Mouse (Mus musculus) midbrain, postnatal 0 days (tissue): ENCODE data around the gene Il21. TPM values are rescaled to one million over a fixed set of nuclear protein-coding genes. Genes with fewer than 3 reads are reported as not detected.

Experiments used
- ATAC-seq: fragments of 200-750 bp; cut with Nextera tagmentation; 2 replicates; pipeline ENCODE4 v1.8.0; 2017; ENCODE audit warnings: moderate number of reproducible peaks, mild to moderate bottlenecking, moderate TSS enrichment, moderate library complexity; ENCODE audit not compliant: low FRiP score
- DNase-seq: peaks from one replicate; pipeline ENCODE4 v3.0.0-alpha.2; 2015; ENCODE audit warnings: low spot score
- H3K27ac ChIP-seq: fragments of 300-500 bp; sonication (generic); 2 replicates; pipeline ENCODE4 v1.5.1; 2014; ENCODE audit warnings: low read depth, mild to moderate bottlenecking, low read length, mixed read lengths
- H3K27me3 ChIP-seq: fragments of 300-500 bp; sonication (generic); 2 replicates; pipeline ENCODE4 v1.6.1; 2014; ENCODE audit warnings: low read length, control low read depth, mixed read lengths; ENCODE audit not compliant: insufficient read depth
- H3K36me3 ChIP-seq: fragments of 300-500 bp; sonication (generic); 2 replicates; pipeline ENCODE4 v1.6.1; 2014; ENCODE audit warnings: low read length, control low read depth, mixed read lengths; ENCODE audit not compliant: insufficient read depth
- H3K4me1 ChIP-seq: fragments of 300-500 bp; sonication (generic); 2 replicates; pipeline ENCODE4 v1.6.1; 2014; ENCODE audit warnings: mild to moderate bottlenecking, control low read depth, antibody characterized with exemption, low read length, mixed read lengths; ENCODE audit not compliant: insufficient read depth
- H3K4me2 ChIP-seq: fragments of 300-500 bp; sonication (generic); 2 replicates; pipeline ENCODE4 v1.6.1; 2014; ENCODE audit warnings: low read depth, mild to moderate bottlenecking, low read length, mixed read lengths; ENCODE audit not compliant: poor library complexity, severe bottlenecking
- H3K4me3 ChIP-seq: fragments of 300-500 bp; sonication (generic); 2 replicates; pipeline ENCODE4 v1.5.1; 2014; ENCODE audit warnings: low read depth, mild to moderate bottlenecking, low read length, moderate library complexity
- H3K9ac ChIP-seq: fragments of 300-500 bp; sonication (generic); replicated peaks from 2 replicates; pipeline ENCODE4 v1.6.1; 2014; ENCODE audit warnings: mild to moderate bottlenecking, low read length, moderate library complexity, mixed read lengths; ENCODE audit not compliant: poor library complexity, severe bottlenecking
- H3K9me3 ChIP-seq: fragments of 300-500 bp; sonication (generic); 2 replicates; pipeline ENCODE4 v1.6.1; 2016; ENCODE audit warnings: low read length, control low read depth
- CTCF ChIP-seq: IDR thresholded peaks from 2 replicates; pipeline ENCODE4 v1.5.1; 2016; ENCODE audit warnings: antibody characterized with exemption, mild to moderate bottlenecking
- WGBS: fragments of 180-500 bp; shearing (Covaris S2); extraction: QIAGEN DNeasy Blood & Tissue Kit; methylation state at CpG from one replicate; pipeline ENCODE4 v1.1.7; 2014; 5-methylcytosine and 5-hydroxymethylcytosine counted together
- polyA plus RNA-seq: library from polyadenylated mRNA; unstranded; fragments of >200 nt; fragmentation: Nextera tagmentation; extraction: Ambion mirVana; gene quantifications from 2 replicates; pipeline ENCODE4 v1.2.1, GENCODE M21; 2015
- total RNA-seq: library from RNA; depleted of rRNA; stranded (reverse); fragments of >200 nt; gene quantifications from 2 replicates; pipeline ENCODE4 v1.2.3, GENCODE M21; 2014

The Il21 gene
- total and polyA plus RNA-seq, 2 experiments from 2014 or later: not detected

DNA sequence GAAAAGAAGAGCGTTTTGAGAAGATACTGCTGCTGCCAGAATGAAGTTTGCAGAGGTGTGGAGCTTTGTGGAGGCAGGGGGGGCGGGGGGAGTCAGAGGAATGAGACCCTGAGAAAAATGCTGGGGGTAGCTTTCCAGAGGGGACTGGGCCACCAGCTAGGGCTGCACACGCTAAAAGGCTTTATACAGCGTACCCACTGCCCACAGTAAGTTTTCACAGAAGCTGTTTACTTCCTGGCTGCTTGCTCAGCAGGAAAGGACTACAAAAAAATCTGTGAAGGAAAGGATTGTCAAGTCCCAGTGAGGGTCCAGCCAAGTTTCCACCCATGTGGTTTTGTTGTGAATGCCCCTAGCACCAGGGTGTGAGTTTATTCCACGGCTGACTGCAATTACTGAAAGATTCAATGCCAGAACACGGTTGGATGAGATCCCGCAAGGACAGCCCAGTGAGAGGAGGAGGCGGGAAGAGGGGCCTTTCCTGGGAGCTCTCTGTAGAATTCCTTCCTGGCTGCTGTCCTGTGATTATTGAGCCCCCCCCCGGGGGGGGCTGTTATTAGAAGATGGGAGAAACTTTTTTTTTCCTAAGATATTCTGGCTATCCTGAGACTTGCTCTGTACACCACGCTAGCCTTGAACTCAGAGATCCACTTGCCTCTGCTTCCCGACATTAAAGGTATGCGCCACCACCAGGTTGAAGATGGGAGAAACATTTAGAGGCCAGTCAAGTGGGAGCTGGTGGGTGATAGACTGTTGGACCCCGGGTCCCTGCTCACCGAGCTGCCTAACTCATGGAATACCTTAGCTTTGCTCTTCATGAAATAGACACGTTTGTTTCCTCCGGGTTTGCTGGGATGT, 49.8 kb downstream of the Il21 start:
- H3K27ac ChIP-seq: no peak overlapping the region
- no peaks in the 10 kb centered on the region for H3K9me3 ChIP-seq
- TF ChIP-seq CTCF: no peak
- no peak overlapping the region for H3K4me2 ChIP-seq
- H3K36me3 ChIP-seq: no peaks in the 10 kb centered on the region
- no peak overlapping the region for H3K9ac ChIP-seq
- no peak overlapping the region for H3K4me3 ChIP-seq
- ATAC-seq: peak; percentile 59; the same call in 1 of the 2 replicates
- peak; percentile 74 for DNase-seq
- WGBS: 33% methylated on average over 16 of the region's 16 CpGs
- no peaks in the 10 kb centered on the region for H3K27me3 ChIP-seq
- H3K4me1 ChIP-seq: no peaks in the 10 kb centered on the region

DNA sequence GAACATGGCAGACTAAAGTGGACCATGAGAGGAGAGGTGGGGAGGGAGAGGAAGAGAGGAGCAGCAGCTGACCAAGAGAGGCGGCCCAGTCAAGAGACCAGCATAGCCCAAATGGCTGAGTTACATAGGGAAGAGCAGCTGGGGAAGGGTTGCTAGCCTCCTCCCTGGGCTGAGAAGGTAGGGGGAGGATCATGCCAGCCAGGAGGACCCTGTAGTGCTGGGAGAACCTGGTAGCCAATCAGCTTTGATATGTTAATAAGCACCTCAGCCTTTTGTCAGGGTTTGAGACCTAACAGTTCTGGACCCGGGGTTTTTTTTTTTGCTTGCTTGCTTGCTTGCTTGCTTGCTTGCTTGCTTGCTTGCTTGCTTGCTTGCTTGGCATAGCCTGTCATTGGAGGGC, 51.4 kb downstream of the Il21 start:
- Histone ChIP-seq H3K27ac (no peak overlapping the region), H3K27me3 (no peaks in the 10 kb centered on the region), H3K9me3 (no peaks in the 10 kb centered on the region), H3K4me1 (no peaks in the 10 kb centered on the region), H3K4me2 (no peak overlapping the region), H3K9ac (no peak overlapping the region), H3K36me3 (no peaks in the 10 kb centered on the region), H3K4me3 (no peak overlapping the region)
- DNase-seq: no peak
- no peak for ATAC-seq
- WGBS: 28% methylated on average over 2 of the region's 2 CpGs
- no peak for TF ChIP-seq CTCF

DNA sequence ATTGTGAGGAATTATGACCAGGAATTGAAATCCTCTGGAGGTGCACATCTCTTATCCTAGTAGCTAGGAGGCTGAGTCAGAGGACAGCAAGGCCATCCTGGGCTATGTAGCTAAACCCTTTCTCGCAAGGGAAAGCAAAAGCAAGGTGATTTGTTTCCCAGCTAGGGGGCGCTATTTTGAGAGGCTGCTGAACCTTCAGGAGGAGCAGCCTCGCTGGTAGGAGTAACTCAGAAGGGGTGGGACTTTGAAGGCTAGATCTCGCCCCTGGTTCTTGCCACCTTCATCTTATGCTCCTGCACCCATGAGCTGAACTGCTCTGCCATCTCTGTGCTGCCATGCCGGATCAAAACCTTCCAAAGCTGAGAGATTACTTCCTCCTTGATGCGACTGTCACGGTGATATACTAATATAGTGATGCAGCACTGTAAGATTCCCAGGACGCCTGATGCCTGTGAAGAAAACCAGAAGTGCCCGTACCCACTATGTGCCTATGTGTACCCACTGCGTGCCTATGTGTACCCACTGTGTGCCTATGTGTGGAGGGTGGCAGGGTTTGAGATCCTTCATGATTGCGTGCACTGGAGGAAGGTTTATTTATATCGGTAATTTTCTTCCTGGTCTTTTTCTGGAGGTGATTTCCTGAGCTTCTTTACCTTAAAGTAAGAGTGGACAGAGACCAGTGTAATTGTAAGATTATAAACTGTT, 52.2 kb downstream of the Il21 start:
- H3K9me3 ChIP-seq: no peaks in the 10 kb centered on the region
- no peak overlapping the region for H3K4me3 ChIP-seq
- DNase-seq: no peak
- H3K36me3 ChIP-seq: no peaks in the 10 kb centered on the region
- no peak overlapping the region for H3K4me2 ChIP-seq
- TF ChIP-seq CTCF: peak; percentile 42
- H3K27ac ChIP-seq: no peak overlapping the region
- no peaks in the 10 kb centered on the region for H3K4me1 ChIP-seq
- ATAC-seq: no peak
- no peak overlapping the region for H3K9ac ChIP-seq
- H3K27me3 ChIP-seq: no peaks in the 10 kb centered on the region
- WGBS: 79% methylated on average over 12 of the region's 12 CpGs

DNA sequence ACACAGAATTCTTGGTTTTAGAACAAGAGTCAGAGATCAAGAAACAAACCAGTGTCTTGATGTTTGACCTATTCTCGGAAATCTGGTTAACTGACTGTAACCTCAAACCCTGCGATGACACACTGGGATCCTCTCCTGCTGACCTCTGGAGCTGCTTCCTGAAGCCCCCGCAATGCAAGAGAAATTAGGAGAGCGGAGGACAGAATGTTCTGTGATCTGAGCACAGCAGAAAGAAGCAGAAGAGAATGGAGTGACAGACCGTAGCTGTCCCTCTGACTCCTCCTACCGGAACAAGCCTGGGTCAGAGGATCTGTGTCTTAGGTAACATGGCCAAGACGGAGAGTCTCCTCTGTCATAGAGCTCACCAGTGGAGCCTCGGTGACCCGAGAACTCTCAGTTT, 53.0 kb downstream of the Il21 start:
- no peak overlapping the region for H3K4me2 ChIP-seq
- H3K4me1 ChIP-seq: no peaks in the 10 kb centered on the region
- DNase-seq: no peak
- H3K9me3 ChIP-seq: no peaks in the 10 kb centered on the region
- H3K9ac ChIP-seq: no peak overlapping the region
- no peak overlapping the region for H3K4me3 ChIP-seq
- H3K27ac ChIP-seq: no peak overlapping the region
- no peak for TF ChIP-seq CTCF
- no peaks in the 10 kb centered on the region for H3K36me3 ChIP-seq
- ATAC-seq: no peak
- WGBS: 93% methylated on average over 9 of the region's 9 CpGs
- no peaks in the 10 kb centered on the region for H3K27me3 ChIP-seq

DNA sequence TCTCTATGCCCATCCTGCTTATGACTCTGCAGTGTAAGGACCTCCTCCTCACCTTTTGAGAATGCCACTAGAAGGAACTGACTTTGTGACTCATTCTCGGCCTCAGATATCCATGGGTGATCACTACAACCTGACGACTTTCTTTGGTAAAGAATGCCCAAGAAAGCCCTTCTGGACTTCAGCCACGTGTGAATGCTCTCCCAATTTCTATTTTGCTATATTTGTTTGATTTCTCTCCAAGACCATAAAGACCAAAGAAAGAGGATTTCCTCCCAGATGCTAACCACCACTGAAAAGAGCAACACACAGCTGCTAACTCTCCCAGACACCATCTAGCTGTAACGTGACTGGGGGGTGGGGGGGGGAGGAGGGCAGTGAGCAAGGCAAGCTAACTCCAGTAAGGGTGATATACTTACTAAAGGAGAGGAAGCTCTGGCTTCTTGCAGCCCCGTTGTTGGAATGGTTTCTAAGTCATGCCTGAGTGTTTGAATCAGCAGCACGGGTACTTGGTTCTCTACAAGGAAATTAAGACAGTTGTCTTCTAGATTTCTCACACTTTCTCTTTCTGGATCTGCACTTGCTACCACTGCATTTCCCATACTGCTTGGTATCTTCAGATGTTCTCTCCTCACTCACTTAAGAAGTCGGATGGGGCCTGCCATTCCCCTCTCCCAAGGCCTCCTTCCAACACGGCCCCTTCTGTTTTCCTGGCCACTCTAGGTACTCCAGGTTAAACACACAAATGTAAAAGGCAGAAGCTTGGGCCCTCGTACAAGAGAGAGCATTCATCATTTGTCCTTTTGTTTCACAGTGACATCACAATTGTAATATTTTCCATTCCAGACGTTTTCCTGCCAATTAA, 57.5 kb downstream of the Il21 start:
- DNase-seq (no peak), ATAC-seq (no peak)
- Histone ChIP-seq H3K27me3 (no peaks in the 10 kb centered on the region), H3K9me3 (no peaks in the 10 kb centered on the region), H3K4me1 (no peaks in the 10 kb centered on the region), H3K9ac (no peak overlapping the region), H3K4me2 (no peak overlapping the region), H3K27ac (no peak overlapping the region), H3K4me3 (no peak overlapping the region), H3K36me3 (no peaks in the 10 kb centered on the region)
- WGBS: 72% methylated on average over 10 of the region's 10 CpGs
- TF ChIP-seq CTCF: no peak
